In genomic region chr4:34958155-34959028, GRCm38 (mm10) we compare ENCODE assay signal across 8 mouse cellular contexts.
DNase-seq lines count a peak whose midpoint lies in the region; ATAC-seq and TF ChIP-seq lines count a peak whose summit lies in the region.

No protein-coding gene starts in this region.

- no peak for DNase-seq in cerebellum, adult 11-12 months
- peak; percentile 76 for DNase-seq in CD4-positive, CD25-positive, alpha-beta regulatory T cell, adult 2 months (ENCODE audit: low read depth, low spot score)
- DNase-seq in cerebellum, adult 2 months, result peak; percentile 39 to 44
- peak; percentile 44 to 50 for DNase-seq in heart, adult 2 months
- peak; percentile 49 for DNase-seq in kidney, adult 9 months
- DNase-seq in lung, postnatal 36 days, result peak; percentile 72

- H3K9ac ChIP-seq in heart, adult 2 months (ENCODE audit: low read depth, low read length), result no peak overlapping the region

- no peaks in the 10 kb centered on the region for H3K27me3 ChIP-seq in cerebellum, adult 2 months (ENCODE audit: control insufficient read depth, insufficient read depth, low read length)
- no peaks in the 10 kb centered on the region for H3K27me3 ChIP-seq in heart, adult 2 months (ENCODE audit: control insufficient read depth, insufficient read depth, low read length)
- no peaks in the 10 kb centered on the region for H3K27me3 ChIP-seq in small intestine, adult 2 months (ENCODE audit: control insufficient read depth, insufficient read depth, low read length)

- intact Hi-C loops in heart, adult 2 months (cut with DNase I), result loop anchor here (1.0 to 10.0 kb wide), 3 partner anchors 199 to 416 kb away; partner anchors contain the start of gene Mob3b

- H3K27ac ChIP-seq in cerebellum, adult 2 months (ENCODE audit: insufficient read depth, low read length), result no peak overlapping the region
- H3K27ac ChIP-seq in heart, adult 2 months, result no peak overlapping the region
- H3K27ac ChIP-seq in small intestine, adult 2 months (ENCODE audit: insufficient read depth, low read depth, low read length), result no peak overlapping the region

- H3K36me3 ChIP-seq in heart, adult 2 months (ENCODE audit: control insufficient read depth, insufficient read depth, low read length), result no peaks in the 10 kb centered on the region
- H3K36me3 ChIP-seq in small intestine, adult 2 months (ENCODE audit: control insufficient read depth, insufficient read depth, low read length), result peaks cover 1% of the 10 kb centered on the region; the same call in 1 of the 2 replicates

- no peak overlapping the region for H3K4me3 ChIP-seq in cerebellum, adult 2 months (replicated peaks; ENCODE audit: insufficient read depth, low read depth, low read length)
- no peak overlapping the region for H3K4me3 ChIP-seq in heart, adult 2 months
- no peak overlapping the region for H3K4me3 ChIP-seq in small intestine, adult 2 months (ENCODE audit: low read depth, low read length)

- WGBS in cerebellum, adult 2 months, result 39% methylated on average over 12 of the region's 12 CpGs
- WGBS in heart, adult 2 months, result 41% methylated on average over 12 of the region's 12 CpGs
- WGBS in small intestine, adult 2 months, result 42% methylated on average over 12 of the region's 12 CpGs

- peak; percentile 50; the same call in 1 of the 2 replicates for TF ChIP-seq CTCF in cerebellum, adult 2 months (IDR thresholded peaks at IDR 0.05; ENCODE audit: borderline replicate concordance, insufficient read depth, low read depth, low read length)
- peak; percentile 54 for TF ChIP-seq CTCF in heart, adult 2 months (IDR thresholded peaks at IDR 0.05)
- peak; percentile 35; the same call in 1 of the 2 replicates for TF ChIP-seq CTCF in small intestine, adult 2 months (IDR thresholded peaks at IDR 0.05; ENCODE audit: extremely low read depth, insufficient read length, insufficient replicate concordance, low read depth, low read length)

- no peak for TF ChIP-seq POLR2A in cerebellum, adult 2 months (IDR thresholded peaks at IDR 0.05; ENCODE audit: borderline replicate concordance, insufficient read depth, low read length)
- no peak for TF ChIP-seq POLR2A in heart, adult 2 months (IDR thresholded peaks at IDR 0.05; ENCODE audit: insufficient read depth, low read depth, low read length)
- no peak for TF ChIP-seq POLR2A in small intestine, adult 2 months (IDR thresholded peaks at IDR 0.05; ENCODE audit: low read depth, low read length)

- ATAC-seq in cerebellum, adult (ENCODE audit: insufficient number of reproducible peaks, low FRiP score, low TSS enrichment), result peak; percentile 57

- H3K79me2 ChIP-seq in heart, adult 2 months (replicated peaks; ENCODE audit: control insufficient read depth, insufficient read depth, low read length), result no peaks in the 10 kb centered on the region

- no peaks in the 10 kb centered on the region for H3K4me1 ChIP-seq in cerebellum, adult 2 months (ENCODE audit: control insufficient read depth, insufficient read depth, low read length)
- no peaks in the 10 kb centered on the region for H3K4me1 ChIP-seq in heart, adult 2 months (ENCODE audit: control insufficient read depth, insufficient read depth, low read length)
- H3K4me1 ChIP-seq in small intestine, adult 2 months (ENCODE audit: control insufficient read depth, insufficient read depth, insufficient read length, low read length), result no peaks in the 10 kb centered on the region

- TF ChIP-seq EP300 in heart, adult 2 months (IDR thresholded peaks at IDR 0.05; ENCODE audit: insufficient read depth, low read depth, low read length), result no peak
